Mouse (Mus musculus) myocyte (in vitro differentiated cells): ENCODE results near the gene Tmem69.

Source experiments
- CEBPB ChIP-seq: IDR thresholded peaks from 2 replicates; pipeline ENCODE4 v1.6.1; 2011; ENCODE audit warnings: mild to moderate bottlenecking, moderate library complexity; ENCODE audit not compliant: poor library complexity, insufficient read depth, severe bottlenecking
- MAX ChIP-seq: IDR thresholded peaks from one replicate; pipeline ENCODE4 v1.6.1; 2011; ENCODE audit warnings: low read depth, mild to moderate bottlenecking, control low read depth
- MYOD1 ChIP-seq, 3 experiments: IDR thresholded peaks; one replicate each; pipeline ENCODE4 v1.6.1; 2011; ENCODE audit warnings: control low read depth in 2 of 3, low read depth in 2 of 3, mild to moderate bottlenecking in 2 of 3, moderate library complexity in 1 of 3; ENCODE audit not compliant: insufficient read length in 2 of 3, control insufficient read depth in 1 of 3
- MYOG ChIP-seq, 3 experiments: IDR thresholded peaks; one replicate each; pipeline ENCODE4 v1.6.1; 2011; ENCODE audit warnings: control low read depth in 2 of 3, low read depth in 2 of 3, mild to moderate bottlenecking in 2 of 3; ENCODE audit not compliant: insufficient read length in 2 of 3, control insufficient read depth in 1 of 3, insufficient read depth in 1 of 3
- POLR2A ChIP-seq: IDR thresholded peaks from one replicate; pipeline ENCODE4 v1.6.1; 2011; ENCODE audit warnings: low read depth, mild to moderate bottlenecking, control low read depth, moderate library complexity; ENCODE audit not compliant: insufficient read length
- POLR2AphosphoS2 ChIP-seq: IDR thresholded peaks from one replicate; pipeline ENCODE4 v1.6.1; 2011; ENCODE audit warnings: low read depth, control low read depth; ENCODE audit not compliant: insufficient read length
- SRF ChIP-seq: IDR thresholded peaks from one replicate; pipeline ENCODE4 v1.6.1; 2011; ENCODE audit warnings: low read depth; ENCODE audit not compliant: control insufficient read depth, insufficient read length
- TCF12 ChIP-seq: IDR thresholded peaks from one replicate; pipeline ENCODE4 v1.6.1; 2011; ENCODE audit warnings: mild to moderate bottlenecking, control low read depth; ENCODE audit not compliant: poor library complexity, insufficient read depth, severe bottlenecking
- TCF3 ChIP-seq: IDR thresholded peaks from one replicate; pipeline ENCODE4 v1.6.1; 2011; ENCODE audit warnings: low read depth, control low read depth; ENCODE audit not compliant: insufficient read length
- USF1 ChIP-seq: IDR thresholded peaks from one replicate; pipeline ENCODE4 v1.6.1; 2011; ENCODE audit warnings: low read depth, mild to moderate bottlenecking, control low read depth, moderate library complexity

DNA sequence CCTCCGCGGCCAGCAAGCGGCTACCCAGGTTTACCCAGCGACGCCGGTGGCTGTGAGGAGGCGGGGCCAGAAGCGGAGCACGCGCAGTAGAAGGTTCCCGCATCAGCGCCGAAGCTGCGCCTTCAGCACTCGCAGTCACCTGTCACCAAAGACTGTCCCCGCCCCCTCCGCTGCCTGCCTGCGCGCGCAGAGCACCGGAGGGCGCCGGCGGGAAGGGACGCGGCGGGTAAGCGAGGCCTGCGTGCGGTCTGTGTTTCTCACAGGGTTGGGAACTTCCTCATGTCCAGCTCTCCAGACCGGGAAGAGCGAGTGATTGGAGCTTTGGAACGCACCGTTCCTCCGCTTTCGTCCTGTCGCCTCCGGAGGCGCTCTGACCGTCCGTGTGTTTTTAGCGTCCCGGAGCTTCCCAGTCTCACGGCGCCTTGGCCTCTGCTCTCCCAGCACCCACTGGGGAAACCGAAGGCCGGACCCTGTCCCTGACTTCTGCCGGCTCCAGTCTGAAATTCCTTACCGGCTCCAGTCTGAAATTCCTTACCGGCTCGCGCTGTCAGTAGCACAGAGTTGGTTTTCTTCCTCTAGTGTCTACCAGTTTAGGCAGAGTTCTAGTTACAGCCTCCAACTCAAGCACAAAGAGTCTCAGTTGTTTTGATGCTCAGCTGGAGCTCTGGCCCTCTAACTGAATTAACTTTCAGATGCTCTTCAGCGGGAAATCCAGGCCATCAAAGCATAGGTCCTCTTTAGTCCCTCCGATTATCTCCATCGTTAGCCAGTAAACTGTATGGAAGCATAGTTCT lies 48.1 kb downstream of the Tmem69 start, which contains the start of gene Ipp:
- TF ChIP-seq CEBPB: no peak
- peak; percentile 1 to 83 (median 60) for TF ChIP-seq MYOG (IDR thresholded peaks at IDR 0.05; ENCODE audit: control insufficient read depth in 1 of 3, insufficient read depth in 1 of 3, insufficient read length in 2 of 3, low read depth in 2 of 3)
- no peak for TF ChIP-seq USF1
- peak; percentile 90 for TF ChIP-seq POLR2A
- no peak for TF ChIP-seq TCF3
- no peak for TF ChIP-seq MAX
- TF ChIP-seq TCF12: no peak
- peak; percentile 35 for TF ChIP-seq SRF
- peak; percentile 93 for TF ChIP-seq POLR2AphosphoS2
- peak in 2 of 3 experiments; percentile 74 to 91 for TF ChIP-seq MYOD1 (IDR thresholded peaks at IDR 0.05; ENCODE audit: control insufficient read depth in 1 of 3, insufficient read length in 2 of 3, low read depth in 2 of 3)
